Mouse (Mus musculus) T-helper 17 cell (primary cell): ENCODE measurements at regions not wholly inside any gene's neighbourhood (a gene's known extent, or its start where the extent isn't known, plus 50 kb on each side); places are given as distances from the start of the nearest gene placed in this dataset.

Experiments
- in situ Hi-C, 2 experiments: fragments of 300-600 bp; cut with MboI, MseI; formaldehyde crosslinking; loops; 1 replicate in 1 of 2; 2 replicates in 1 of 2; pipeline ENCODE4 v1.15.1; 2025; ENCODE audit warnings: high pct_unique_total_duplicates in 2 of 2

DNA sequence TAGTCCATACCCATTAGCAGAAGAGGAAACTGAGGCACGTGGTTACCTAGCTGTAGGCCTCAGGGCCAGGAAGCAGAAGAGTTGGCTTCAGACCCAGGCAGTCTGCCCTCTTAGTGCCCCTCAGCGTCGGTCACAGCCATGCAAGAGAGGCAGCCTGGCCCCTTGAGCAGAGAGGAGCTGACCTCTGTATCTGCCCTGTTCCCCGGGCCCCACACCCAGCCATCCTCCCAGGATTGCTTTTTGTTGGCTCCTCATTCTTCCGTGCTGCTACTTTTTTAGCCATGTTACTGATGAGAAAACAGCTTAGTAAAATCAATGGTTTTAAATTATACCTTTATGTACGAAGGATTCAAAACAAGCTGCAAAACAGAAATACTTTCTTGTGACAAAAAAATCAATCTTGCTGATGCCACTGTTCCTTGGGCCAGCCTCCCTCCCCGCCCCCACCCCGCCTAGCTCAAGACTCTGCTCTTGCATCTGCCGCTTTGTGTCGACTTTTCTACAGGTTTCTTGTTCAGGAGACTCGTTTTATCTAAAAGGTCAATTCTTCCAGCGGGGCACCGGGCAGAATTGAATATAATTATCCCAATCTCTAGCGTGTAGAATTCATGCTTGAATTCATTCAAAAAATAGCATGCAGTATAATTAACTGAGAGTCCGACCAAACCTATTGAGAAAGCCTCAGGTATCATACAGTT is 70.8 kb downstream of the Sall1 start:
- in situ Hi-C loops, result loop anchor here in 1 of 2 experiments (10.0 kb wide), 1 partner anchor 1212 kb away; no protein-coding TSS in a partner anchor

DNA sequence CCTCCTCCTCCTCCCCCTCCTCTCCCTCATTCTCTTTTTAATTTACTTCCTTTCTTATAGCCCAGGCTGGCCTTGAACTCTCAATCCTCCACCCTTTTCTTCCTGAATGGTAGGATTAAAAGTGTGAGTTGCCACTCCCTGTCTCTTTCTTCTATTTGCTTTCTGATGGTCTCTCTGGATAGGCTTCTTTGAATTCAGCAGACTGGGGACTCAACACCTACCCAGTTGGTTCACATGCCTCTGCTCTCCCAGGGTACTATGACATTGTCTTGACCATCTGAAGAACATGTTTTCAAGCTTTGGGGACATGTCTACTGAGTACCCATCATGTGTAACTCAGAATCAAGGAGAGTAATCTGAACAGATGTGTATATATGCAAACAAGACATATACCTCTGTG is 85.1 kb downstream of the Sall1 start:
- in situ Hi-C loops, result no loop called here

DNA sequence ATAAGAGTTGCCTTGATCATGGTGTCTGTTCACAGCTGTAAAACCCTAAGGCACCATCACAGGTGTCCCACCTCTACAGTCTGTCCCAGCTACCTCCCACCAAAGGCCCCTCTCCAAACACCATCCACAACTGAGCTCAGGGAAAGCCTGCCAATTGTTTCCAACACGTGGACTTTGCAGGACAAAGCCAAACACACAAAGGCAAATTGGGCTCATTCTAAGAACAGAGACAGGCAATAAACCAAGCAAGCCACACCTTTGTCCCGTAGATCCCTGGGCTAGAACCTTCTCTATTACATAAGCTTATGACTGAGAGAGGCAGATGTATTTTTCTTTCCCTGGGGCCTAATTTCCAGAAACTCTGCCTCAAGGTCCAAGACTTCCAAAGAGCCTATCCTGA is 90.8 kb downstream of the Sall1 start:
- in situ Hi-C loops, result no loop called here

DNA sequence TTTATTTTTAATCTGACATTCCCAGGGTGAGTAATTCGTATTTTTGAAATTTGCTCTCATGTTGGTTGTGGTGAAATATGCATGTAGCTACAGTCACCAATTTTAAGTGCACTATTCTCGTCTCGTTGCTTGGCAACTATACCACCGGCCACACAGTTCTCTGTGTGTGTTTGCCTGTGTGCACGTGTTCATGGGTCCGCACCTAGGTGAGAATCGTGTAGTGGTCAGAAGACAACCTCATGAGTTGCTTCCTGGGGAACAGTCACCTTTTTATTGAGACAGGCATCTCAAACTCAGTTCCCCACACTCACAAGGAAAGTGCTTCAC is 92.2 kb downstream of the Sall1 start:
- in situ Hi-C loops, result no loop called here

DNA sequence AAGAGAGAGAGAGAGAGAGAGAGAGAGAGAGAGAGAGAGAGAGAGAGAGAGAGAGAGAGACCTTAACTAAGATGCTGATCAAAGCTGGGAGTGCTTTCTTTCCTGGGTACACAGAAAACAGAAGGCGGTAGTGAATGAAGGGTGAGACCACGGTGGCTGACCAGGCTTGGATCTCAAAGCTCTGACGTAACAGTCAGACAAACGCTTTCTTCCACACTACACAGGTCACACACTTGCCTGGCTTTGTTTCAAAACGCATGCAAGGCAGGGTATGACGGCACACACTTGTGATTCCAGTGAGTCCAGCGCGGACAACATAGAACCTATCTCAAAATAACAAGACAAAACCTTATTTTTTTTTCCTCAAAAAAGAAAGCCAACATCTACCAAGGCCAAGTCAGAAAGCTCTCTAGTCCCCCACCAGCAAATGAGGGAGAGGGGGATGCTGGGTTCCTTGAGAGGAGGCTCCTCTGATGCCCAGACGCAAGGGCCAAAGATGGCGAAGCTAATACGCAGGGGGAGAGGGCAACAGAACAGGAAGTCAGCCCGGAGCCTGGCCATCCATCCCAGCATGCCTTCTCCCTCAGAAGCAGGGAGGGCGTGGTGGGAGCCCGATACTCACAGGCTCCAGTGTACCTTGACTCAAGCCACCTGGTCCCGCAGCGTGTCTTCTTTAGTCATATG is 92.7 kb downstream of the Sall1 start:
- in situ Hi-C loops, result no loop called here

DNA sequence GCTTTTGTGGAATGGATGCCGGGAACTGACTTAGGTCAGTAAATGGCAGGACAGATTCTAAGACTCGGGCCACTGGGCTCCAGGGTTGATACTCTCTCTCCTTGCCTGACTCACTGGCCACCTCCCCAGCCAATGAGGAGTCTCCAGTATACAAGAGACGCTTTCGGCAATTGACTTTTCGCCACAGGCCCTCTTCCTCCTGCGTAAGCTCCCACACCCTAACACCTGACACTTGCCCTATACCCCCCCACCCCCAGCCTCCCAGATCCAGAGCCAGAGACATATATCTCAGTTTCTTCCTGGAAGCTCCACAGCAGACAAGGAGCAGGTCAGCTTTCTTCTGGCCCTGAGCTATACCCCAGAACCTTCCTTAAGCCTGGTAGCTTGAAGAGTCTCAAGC is 94.0 kb downstream of the Sall1 start:
- in situ Hi-C loops, result no loop called here

DNA sequence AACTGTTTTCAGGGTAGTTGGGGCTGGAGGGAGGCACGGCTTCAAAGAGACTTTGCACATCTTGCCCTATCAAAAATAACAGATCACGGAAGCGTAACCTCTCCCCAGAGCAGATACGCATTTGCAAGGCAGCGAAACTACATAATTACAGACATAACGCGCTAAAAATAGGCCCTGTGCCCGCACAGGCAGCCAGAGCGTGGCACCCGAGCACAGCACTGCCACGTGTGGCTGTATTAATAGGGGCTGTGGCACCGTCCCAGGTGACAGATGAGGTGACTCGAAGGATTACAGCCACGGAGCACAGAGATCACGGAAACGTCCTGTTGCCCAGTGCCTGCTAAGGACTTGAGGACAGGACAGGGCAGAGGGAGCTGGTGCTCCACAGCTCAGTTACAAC is 95.0 kb downstream of the Sall1 start:
- in situ Hi-C loops, result no loop called here

DNA sequence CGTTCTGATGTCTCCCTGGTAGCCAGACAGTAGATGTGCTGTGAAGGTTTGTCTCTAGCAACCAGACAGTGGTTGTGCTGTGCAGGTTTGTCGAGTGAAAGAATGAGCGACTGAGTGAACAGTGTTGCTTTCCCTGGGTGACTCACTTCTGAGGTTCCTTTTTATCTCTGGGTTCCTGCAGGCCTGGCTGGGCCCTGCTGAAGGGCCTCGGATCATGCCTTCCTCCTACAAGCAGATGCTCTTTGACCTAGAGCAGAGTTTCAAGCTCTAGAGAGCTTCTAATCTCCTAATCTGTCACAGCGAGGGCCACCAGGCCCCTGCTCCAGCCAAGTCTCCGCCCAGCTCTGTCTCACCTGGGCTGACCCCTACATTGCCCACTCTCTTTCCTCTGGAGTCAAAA is 95.6 kb downstream of the Sall1 start:
- in situ Hi-C loops, result no loop called here

DNA sequence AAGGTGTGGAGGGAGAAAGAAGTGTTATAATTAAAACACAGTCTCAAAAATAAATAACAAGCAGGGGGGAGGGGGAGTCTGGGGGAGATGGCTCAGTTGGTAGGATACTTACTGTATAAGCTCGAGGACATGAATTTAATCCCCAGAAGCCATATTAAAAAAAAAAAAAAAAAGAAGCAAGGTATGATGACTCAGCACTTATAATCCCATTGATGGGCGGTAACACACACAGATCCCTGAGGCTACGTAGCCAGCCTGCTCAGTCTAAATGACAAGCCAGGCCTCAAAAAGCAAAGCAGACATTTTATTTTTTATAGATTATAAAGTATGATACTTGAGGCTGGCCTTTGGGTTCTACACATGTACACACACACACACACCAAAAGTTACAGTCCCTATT is 96.6 kb downstream of the Sall1 start:
- in situ Hi-C loops, result no loop called here

DNA sequence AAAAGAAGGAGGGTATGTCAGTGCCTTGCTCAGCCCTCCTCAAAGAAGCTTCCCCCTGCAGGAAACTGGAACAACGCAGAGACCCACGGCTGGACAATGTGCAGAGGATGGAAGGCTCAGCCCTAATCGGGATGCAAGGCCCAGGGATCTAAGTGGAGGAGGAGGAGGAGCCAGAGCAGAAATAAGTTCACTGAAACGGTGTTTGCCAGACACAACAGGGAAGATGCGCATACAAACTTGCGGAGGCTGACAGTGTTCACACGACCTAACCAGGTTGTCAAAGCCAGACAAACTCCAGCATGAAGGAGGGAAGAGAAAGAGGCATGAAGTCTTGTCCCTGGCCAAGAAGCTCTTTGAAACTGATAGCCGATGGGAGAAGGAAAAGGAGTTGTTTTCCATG is 98.3 kb downstream of the Sall1 start:
- in situ Hi-C loops, result no loop called here

DNA sequence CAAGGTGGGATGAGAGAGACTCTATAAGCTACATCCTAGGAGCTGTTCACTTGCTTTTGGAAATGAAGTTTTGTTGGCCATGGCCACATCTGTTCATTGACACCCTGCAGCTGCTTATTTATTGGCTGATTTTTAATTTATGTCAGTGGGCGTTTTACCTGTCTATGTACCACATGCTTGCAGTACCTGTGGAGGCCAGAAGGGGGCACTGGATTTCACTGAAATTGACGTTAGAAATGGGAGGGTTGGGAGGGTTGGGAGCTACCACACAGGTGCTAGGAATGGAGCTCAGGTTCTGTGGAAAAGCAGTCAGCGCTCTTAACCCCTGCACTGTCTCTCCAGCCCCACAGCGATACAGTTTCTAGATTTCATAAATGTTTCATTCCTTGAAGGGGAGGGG is 99.9 kb downstream of the Sall1 start:
- in situ Hi-C loops, result no loop called here

DNA sequence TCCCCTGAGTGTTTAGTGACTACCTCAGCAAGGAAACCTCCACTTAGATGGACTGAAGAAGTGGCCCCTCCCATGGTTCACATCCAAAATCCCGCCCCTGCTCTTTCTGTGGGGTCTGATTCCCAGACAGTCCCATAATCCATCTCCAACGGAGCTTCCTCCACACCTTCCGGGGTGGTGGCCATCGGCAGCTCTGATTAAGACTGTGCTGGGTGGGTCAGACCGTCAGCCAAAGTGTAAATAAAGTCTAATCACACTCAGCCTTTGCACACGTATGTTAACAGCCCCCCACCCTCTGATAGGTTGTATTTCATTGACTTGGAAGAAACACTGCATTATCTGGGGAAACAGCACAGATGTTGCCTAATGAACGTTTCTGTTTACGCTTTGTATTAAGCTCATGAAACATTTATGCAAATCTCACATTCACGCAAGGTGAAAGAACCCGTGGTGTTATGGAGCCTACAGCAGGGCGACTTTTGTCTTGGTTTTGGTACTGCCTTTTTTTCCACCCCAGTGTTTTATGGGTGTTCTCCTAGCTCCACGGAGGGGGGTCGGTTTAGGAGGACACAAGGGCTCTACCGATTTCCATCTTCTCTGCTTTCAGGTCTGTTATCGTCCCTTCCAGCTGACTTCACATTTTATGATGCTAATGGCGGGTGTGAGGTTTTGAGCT is 104.8 kb downstream of the Sall1 start:
- in situ Hi-C loops, result no loop called here

DNA sequence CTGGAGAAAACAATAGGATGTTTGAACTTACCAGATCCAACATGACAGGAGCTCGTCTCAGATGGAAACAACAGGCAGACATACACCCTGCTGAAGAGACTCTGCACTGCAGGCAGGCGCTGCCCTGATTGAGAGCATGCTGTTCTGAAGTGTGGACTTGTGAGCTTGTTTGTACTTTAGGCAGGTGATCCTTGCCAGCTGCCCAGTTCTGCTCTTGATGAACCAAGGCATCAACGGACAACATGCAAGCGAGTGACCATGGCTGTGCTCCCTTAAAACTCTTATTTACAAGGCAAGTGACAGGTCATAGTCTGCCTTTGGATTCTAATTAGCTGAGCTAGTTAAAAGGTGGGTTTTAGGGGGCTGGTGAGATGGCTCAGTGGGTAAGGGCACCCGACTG is 109.3 kb downstream of the Sall1 start:
- in situ Hi-C loops, result no loop called here

DNA sequence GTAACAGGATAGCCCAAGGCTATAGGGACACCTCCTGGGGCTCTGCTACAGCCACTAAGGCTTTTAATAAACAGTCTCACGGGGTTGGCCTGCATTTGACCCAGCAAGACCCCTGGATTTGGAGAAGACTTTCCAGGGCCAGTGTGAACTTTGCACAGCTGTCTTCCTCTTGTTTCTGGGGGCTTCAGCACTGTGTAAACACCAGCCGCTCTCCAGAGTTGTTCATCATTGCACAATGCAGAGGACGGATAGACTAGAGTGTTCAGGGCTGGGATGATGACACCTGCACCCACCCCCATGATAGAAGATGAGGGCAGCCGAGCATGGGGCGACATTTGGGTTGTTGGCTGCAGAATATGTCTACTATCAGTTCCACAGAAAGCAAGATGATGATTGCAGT is 112.9 kb downstream of the Sall1 start:
- in situ Hi-C loops, result no loop called here

DNA sequence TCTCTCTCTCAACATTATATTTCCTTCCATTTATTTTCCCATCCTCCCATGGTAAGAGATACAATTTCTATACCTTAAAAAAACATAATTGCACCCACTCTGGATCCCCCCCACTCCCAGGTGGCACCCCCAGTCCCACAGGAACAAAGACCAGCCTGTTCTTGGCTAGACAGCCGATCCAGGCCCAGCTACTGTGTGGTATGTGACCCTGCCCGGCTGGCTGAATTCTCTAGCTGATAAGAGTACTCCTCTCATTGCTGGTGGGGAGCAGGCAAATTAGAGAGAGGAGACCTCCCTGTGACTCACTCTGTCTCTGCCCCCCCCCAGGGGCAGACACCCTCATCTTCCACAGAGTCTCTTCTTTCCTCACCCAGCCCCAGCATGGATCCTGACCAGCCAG is 113.6 kb downstream of the Sall1 start:
- in situ Hi-C loops, result no loop called here

DNA sequence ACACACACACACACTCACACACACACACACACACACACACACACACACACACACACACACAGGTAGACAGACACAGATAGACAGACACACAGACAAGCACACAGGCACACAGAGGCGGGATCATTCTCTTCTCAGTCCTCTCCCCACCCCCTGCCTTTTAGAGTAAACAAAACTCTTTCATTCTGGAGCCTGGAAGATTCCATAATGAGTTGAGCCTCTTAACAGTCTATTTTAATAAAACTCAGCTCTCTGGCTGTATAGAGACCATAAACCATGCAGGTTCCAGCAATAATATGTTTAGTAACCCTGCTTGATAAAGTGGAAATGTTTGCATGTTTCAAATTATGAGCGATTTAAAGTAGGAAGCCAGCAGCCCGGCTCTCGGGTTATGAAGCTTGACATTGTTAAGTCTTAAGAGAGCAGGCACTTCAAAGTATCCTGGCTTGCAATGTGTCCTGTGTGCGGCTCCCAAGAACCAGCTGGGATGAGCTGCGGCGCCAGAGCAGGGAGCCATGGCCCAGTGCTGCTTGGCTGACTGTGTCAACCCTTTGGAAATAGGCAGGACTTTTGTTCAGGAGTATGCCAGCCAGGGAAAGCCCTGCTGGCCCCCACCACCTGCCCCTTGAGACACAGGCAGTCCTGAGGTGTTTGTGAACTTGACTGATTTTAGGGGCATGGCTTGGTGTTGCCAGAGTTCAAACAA is 115.1 kb downstream of the Sall1 start:
- in situ Hi-C loops, result loop anchor here in 1 of 2 experiments (10.0 kb wide), 1 partner anchor 856 kb away; no protein-coding TSS in a partner anchor

DNA sequence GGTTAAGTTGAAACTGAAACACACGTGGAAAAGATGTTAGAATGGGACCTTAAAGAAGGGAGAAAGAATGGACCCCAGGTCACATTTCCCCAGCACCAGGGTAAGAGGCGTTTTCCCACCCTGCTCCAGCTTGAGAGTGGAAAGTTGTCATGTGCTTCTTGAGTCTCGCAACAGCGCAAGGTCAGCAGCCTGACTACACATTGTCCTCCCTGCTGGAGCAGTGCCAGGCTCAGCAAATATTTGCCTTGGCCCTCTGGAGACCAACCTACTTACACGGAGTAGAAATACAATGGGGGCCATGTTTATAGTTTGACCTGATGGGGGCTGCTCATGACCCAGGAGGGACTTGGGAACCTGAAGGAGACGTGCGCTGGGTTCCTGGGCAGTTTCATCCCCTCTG is 121.1 kb downstream of the Sall1 start:
- in situ Hi-C loops, result loop anchor here in 1 of 2 experiments (10.0 kb wide), 1 partner anchor 862 kb away; no protein-coding TSS in a partner anchor

DNA sequence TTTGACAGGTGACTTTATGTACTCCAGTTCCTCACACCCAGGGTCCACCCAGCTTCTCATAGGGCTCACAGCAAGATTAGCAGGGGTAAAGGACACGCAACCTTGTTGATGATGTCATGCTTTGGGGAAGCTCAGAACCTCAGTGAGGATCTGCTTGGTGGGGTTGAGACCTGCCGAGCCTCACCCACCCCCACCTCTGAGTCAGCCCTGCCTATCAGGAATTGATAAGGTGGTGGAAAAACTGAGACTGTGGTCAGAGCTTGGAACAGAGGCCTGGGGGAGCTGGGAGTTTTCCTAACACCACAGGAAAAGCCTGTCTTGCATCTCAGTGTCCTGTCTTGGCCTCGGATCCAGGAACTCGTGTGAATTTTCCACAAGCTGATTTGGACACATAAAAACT is 122.0 kb downstream of the Sall1 start:
- in situ Hi-C loops, result loop anchor here in 1 of 2 experiments (10.0 kb wide), 1 partner anchor 863 kb away; no protein-coding TSS in a partner anchor

DNA sequence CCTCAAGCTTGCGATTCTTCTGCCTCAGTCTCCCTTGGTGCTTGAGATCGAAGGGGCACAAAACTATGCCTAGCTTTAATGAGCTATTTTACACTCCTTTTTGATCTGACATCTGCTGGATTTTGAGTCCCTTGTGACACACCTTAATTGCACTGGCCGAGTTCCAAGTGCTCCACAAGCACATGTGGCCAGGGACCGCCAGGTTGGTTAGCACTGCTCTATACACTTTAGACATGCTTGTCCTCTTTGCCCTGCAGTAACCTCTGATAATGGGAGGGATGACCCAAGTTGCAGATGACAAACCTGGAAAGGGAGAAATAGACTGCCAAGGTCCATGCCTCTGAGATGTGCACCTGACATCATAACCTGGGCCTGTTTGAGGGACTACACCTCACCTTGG is 124.7 kb downstream of the Sall1 start:
- in situ Hi-C loops, result no loop called here

DNA sequence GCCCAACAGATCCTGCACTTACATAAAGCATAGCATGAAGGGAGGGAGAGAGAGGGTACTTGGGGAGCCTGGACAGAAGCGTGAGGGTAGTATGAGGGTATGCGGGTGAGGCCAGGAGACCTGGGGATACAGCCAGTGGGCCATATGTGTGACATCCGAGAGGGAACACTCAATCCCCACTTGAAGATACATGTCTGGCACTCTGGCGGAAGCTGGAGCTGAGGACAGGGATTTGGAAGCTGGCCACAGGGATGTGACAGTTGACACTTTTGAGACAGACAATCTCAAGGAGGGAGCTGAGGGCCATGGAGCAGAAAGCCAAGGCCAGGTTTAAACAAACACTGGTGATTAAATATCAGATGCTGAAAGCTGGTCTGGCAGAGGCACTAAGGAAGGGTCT is 127.9 kb downstream of the Sall1 start:
- in situ Hi-C loops, result no loop called here

DNA sequence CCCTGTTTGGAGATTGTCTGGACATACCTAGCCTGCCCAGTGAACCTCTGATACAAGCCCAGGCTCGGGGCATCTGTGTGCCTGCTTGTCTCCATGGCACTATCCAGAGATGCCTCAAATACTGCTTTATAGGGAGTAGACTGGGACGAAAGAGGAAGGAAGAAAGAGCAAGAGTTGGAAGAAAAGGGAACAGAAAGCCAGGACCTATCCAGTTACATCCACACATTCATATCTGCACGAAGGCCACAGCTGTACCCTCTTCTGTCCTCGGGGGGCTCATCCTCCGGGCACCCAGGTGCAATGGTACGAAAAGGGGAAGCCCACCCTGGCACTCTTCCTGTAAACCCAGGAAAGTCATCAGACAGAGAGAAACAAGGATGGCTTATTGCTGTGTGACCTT is 129.3 kb downstream of the Sall1 start:
- in situ Hi-C loops, result no loop called here

DNA sequence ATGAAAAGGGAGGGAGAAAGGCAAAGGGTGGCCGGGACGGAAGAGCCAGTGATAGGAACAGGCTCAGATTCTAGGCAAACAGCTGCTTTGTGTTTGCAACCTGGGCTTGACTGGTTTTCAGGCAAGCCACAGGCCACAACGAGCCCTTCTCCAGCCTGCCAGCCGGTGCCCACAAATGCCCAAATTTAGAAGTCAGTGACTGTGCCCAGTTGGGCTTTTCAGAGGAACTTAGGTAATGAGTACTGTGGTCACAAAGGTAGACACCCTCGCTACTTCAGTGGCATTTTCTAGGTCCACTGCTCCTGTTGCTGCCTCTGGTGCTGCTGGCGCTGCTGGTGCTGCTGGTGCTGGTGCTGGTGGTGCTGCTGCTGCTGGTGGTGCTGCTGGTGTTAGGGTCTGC is 129.8 kb downstream of the Sall1 start:
- in situ Hi-C loops, result no loop called here
